Mouse (Mus musculus): ENCODE data around the gene Lcmt1. TPM values are rescaled to one million over a fixed set of nuclear protein-coding genes. Genes with fewer than 3 reads are reported as not detected.

Gene Lcmt1
- polyA plus RNA-seq, 1 experiment from 2014 or later, result 36.2 TPM

GRCm38 (mm10) chr7:123368778-123369746 is 522 bp upstream of the Lcmt1 start:
- peak; percentile 19 for ATAC-seq
- 1% methylated on average over 42 of the region's 51 CpGs for WGBS
- Histone ChIP-seq H3K27ac (ENCODE audit: low read depth, low read length) (peak overlapping the region; percentile 92), H3K4me2 (replicated peaks; ENCODE audit: low read depth) (peak overlapping the region; percentile 92), H3K4me3 (ENCODE audit: low read depth, low read length) (peak overlapping the region; percentile 90), H3K4me1 (replicated peaks; ENCODE audit: control insufficient read depth, insufficient read depth, low read length) (peaks cover 15% of the 10 kb centered on the region), H3K9ac (ENCODE audit: low read depth, low read length) (peak overlapping the region; percentile 90), H3K9me3 (ENCODE audit: control insufficient read depth) (no peaks in the 10 kb centered on the region), H3K27me3 (replicated peaks; ENCODE audit: control insufficient read depth, insufficient read depth, low read length) (no peaks in the 10 kb centered on the region), H3K36me3 (ENCODE audit: control insufficient read depth, insufficient read depth) (no peaks in the 10 kb centered on the region)
- peak; percentile 23; the same call in 1 of the 2 replicates for TF ChIP-seq CTCF (IDR thresholded peaks at IDR 0.05; ENCODE audit: low read depth)

DNA sequence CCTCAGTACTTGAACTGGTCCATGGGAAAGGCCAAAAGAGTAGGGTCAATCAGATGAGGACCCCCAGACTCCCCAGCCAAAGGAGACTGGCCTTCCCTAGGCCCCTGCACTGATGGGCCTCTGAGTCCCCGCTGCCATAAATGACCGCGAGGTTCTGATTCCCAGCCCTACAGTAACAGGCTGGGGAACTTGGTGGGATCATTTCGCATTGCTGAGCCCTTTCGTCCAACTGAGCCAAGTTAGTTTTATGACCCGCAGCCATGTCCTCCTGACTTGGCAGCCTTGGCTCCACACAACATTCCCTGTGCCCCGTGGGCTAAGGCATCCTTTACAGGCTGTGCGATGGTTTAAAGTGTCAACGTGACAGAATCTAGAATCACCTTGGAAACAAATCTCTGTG is 1.1 kb downstream of the Lcmt1 start:
- 50% methylated on average over 9 of the region's 9 CpGs for WGBS
- no peaks in the 10 kb centered on the region for H3K9me3 ChIP-seq (ENCODE audit: control insufficient read depth)
- peak overlapping the region; percentile 90 for H3K4me3 ChIP-seq (ENCODE audit: low read depth, low read length)
- peak overlapping the region; percentile 90 for H3K9ac ChIP-seq (ENCODE audit: low read depth, low read length)
- peak overlapping the region; percentile 92 for H3K27ac ChIP-seq (ENCODE audit: low read depth, low read length)
- no peaks in the 10 kb centered on the region for H3K27me3 ChIP-seq (replicated peaks; ENCODE audit: control insufficient read depth, insufficient read depth, low read length)
- H3K36me3 ChIP-seq (ENCODE audit: control insufficient read depth, insufficient read depth), result no peaks in the 10 kb centered on the region
- no peak for ATAC-seq
- H3K4me1 ChIP-seq (replicated peaks; ENCODE audit: control insufficient read depth, insufficient read depth, low read length), result peaks cover 15% of the 10 kb centered on the region
- TF ChIP-seq CTCF (IDR thresholded peaks at IDR 0.05; ENCODE audit: low read depth), result no peak
- peak overlapping the region; percentile 92 for H3K4me2 ChIP-seq (replicated peaks; ENCODE audit: low read depth)

DNA sequence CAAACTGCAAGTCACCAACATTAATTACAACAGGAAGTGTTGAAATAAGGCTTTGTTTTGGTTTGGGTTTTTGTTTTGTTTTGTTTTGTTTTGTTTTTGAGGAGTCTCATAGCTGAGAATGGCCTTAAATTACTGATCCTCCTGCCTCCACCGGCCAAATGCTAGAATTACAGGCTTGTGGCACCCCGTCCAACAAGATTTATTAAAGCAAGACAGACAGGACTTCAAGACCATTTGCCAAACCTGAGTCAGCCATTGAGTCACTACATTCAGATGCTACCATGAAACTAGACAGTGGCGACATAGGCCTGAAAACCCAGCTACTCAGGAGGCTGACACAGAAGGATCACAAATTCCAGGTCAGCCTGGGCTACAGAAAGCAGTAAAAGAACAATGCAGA is 1.9 kb downstream of the Lcmt1 start:
- no peak overlapping the region for H3K9ac ChIP-seq (ENCODE audit: low read depth, low read length)
- no peak overlapping the region for H3K27ac ChIP-seq (ENCODE audit: low read depth, low read length)
- H3K36me3 ChIP-seq (ENCODE audit: control insufficient read depth, insufficient read depth), result no peaks in the 10 kb centered on the region
- no peaks in the 10 kb centered on the region for H3K9me3 ChIP-seq (ENCODE audit: control insufficient read depth)
- H3K4me3 ChIP-seq (ENCODE audit: low read depth, low read length), result no peak overlapping the region
- no peak for ATAC-seq
- H3K27me3 ChIP-seq (replicated peaks; ENCODE audit: control insufficient read depth, insufficient read depth, low read length), result no peaks in the 10 kb centered on the region
- peak; percentile 51 for TF ChIP-seq CTCF (IDR thresholded peaks at IDR 0.05; ENCODE audit: low read depth)
- H3K4me2 ChIP-seq (replicated peaks; ENCODE audit: low read depth), result no peak overlapping the region
- peaks cover 10% of the 10 kb centered on the region; the same call in 1 of the 2 replicates for H3K4me1 ChIP-seq (replicated peaks; ENCODE audit: control insufficient read depth, insufficient read depth, low read length)
- 70% methylated on average over 3 of the region's 3 CpGs for WGBS

- Histone ChIP-seq H3K27me3 (replicated peaks; ENCODE audit: control insufficient read depth, insufficient read depth, low read length) (no peaks in the 10 kb centered on the region), H3K36me3 (ENCODE audit: control insufficient read depth, insufficient read depth) (no peaks in the 10 kb centered on the region), H3K4me3 (ENCODE audit: low read depth, low read length) (peak overlapping the region; percentile 76), H3K27ac (ENCODE audit: low read depth, low read length) (peak overlapping the region; percentile 11; the same call in 1 of the 2 replicates), H3K4me2 (replicated peaks; ENCODE audit: low read depth) (peak overlapping the region; percentile 90), H3K4me1 (replicated peaks; ENCODE audit: control insufficient read depth, insufficient read depth, low read length) (peaks cover 6% of the 10 kb centered on the region; the same call in 1 of the 2 replicates), H3K9ac (ENCODE audit: low read depth, low read length) (peak overlapping the region; percentile 79), H3K9me3 (ENCODE audit: control insufficient read depth) (no peaks in the 10 kb centered on the region)
- 4% methylated on average over 41 of the region's 41 CpGs for WGBS
- peak; percentile 26; the same call in 1 of the 2 replicates for TF ChIP-seq CTCF (IDR thresholded peaks at IDR 0.05; ENCODE audit: low read depth)
- ATAC-seq, result peak; percentile 98
These were observed 8.1 kb downstream of the Lcmt1 start for GRCm38 (mm10) chr7:123377443-123378400.

DNA sequence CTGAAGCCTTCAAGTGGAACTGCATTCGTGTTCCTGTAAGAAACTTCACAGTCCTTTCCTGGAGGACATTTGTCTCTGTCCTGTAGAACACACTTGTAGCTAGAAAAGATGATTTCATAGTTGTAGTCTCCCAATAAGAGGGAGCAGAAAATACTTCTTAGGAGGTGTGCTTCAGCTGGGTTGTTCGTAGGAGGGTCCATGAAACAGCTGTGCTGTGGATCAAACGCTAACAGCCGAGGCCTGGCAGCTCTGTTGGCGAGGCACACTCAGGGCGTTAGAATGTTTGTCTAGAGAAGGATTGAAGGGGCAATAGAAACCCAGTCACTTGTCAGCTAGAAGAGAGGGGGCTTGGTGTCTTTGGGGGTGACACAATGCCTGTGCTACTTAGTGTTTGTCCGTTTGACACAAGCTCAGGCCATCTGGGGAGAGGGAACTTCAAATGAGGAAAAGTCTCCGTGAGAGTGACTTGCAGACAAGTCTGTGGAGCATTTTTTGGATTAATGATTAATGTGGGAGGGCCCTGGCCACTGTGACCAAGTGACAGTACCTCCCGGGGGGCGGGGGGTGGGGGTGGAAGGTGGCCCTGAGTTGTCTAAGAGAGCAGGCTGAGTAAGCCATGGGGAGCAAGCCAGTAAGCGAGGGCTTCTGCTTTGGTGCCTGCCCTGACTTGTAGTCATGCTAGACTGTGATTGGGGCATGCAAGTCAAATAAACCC is 16.3 kb downstream of the Lcmt1 start:
- peak; percentile 46 for ATAC-seq
- H3K9ac ChIP-seq (ENCODE audit: low read depth, low read length), result no peak overlapping the region

More for the DNA sequence above, 16.3 kb downstream of the Lcmt1 start:
- no peak for TF ChIP-seq CTCF (IDR thresholded peaks at IDR 0.05; ENCODE audit: low read depth)
- H3K4me1 ChIP-seq (replicated peaks; ENCODE audit: control insufficient read depth, insufficient read depth, low read length), result no peaks in the 10 kb centered on the region
- H3K36me3 ChIP-seq (ENCODE audit: control insufficient read depth, insufficient read depth), result peaks cover 4% of the 10 kb centered on the region; the same call in 1 of the 2 replicates
- WGBS, result 40% methylated on average over 11 of the region's 11 CpGs
- no peak overlapping the region; the same call in 1 of the 2 replicates for H3K4me2 ChIP-seq (replicated peaks; ENCODE audit: low read depth)
- no peaks in the 10 kb centered on the region for H3K27me3 ChIP-seq (replicated peaks; ENCODE audit: control insufficient read depth, insufficient read depth, low read length)
- peak overlapping the region; percentile 0; the same call in 1 of the 2 replicates for H3K27ac ChIP-seq (ENCODE audit: low read depth, low read length)
- no peaks in the 10 kb centered on the region for H3K9me3 ChIP-seq (ENCODE audit: control insufficient read depth)
- no peak overlapping the region for H3K4me3 ChIP-seq (ENCODE audit: low read depth, low read length)
